Mouse (Mus musculus) midbrain, embryonic 16.5 days (tissue): ENCODE measurements around the gene Prss22. TPM values are rescaled to one million over a fixed set of nuclear protein-coding genes. Genes with fewer than 3 reads are reported as not detected.

Experiments
- ATAC-seq: fragments of 200-750 bp; cut with Nextera tagmentation; 2 replicates; pipeline ENCODE4 v1.8.0; 2017; ENCODE audit warnings: moderate TSS enrichment
- H3K27ac ChIP-seq: fragments of 300-500 bp; sonication (generic); 2 replicates; pipeline ENCODE4 v1.5.1; 2014; ENCODE audit warnings: mild to moderate bottlenecking, low read length, mixed read lengths
- H3K27me3 ChIP-seq: fragments of 300-500 bp; sonication (generic); 2 replicates; pipeline ENCODE4 v1.6.1; 2014; ENCODE audit warnings: low read depth, low read length, mixed read lengths; ENCODE audit not compliant: control insufficient read depth, insufficient read depth
- H3K36me3 ChIP-seq: fragments of 300-500 bp; sonication (generic); 2 replicates; pipeline ENCODE4 v1.6.1; 2014; ENCODE audit warnings: mild to moderate bottlenecking, low read length, moderate library complexity, mixed read lengths; ENCODE audit not compliant: control insufficient read depth, insufficient read depth
- H3K4me1 ChIP-seq: fragments of 300-500 bp; sonication (generic); 2 replicates; pipeline ENCODE4 v1.6.1; 2014; ENCODE audit warnings: mild to moderate bottlenecking, low read length, mixed read lengths; ENCODE audit not compliant: control insufficient read depth, insufficient read depth
- H3K4me2 ChIP-seq: fragments of 300-500 bp; sonication (generic); 2 replicates; pipeline ENCODE4 v1.6.1; 2014; ENCODE audit warnings: mild to moderate bottlenecking, low read length, mixed read lengths
- H3K4me3 ChIP-seq: fragments of 300-500 bp; sonication (generic); 2 replicates; pipeline ENCODE4 v1.5.1; 2014; ENCODE audit warnings: low read depth, mild to moderate bottlenecking, low read length, moderate library complexity, mixed read lengths
- H3K9ac ChIP-seq: fragments of 300-500 bp; sonication (generic); 2 replicates; pipeline ENCODE4 v1.6.1; 2014; ENCODE audit warnings: low read depth, low read length, mixed read lengths
- H3K9me3 ChIP-seq: fragments of 300-500 bp; sonication (generic); replicated peaks from 2 replicates; pipeline ENCODE4 v1.6.1; 2014; ENCODE audit warnings: mild to moderate bottlenecking, low read length, mixed read lengths; ENCODE audit not compliant: control insufficient read depth, poor library complexity, severe bottlenecking
- WGBS: fragments of 180-500 bp; shearing (Covaris S2); extraction: QIAGEN DNeasy Blood & Tissue Kit; methylation state at CpG from one replicate; pipeline ENCODE4 v1.1.7; 2014; 5-methylcytosine and 5-hydroxymethylcytosine counted together
- polyA plus RNA-seq: library from polyadenylated mRNA; unstranded; fragments of >200 nt; fragmentation: Nextera tagmentation; extraction: Ambion mirVana; gene quantifications from 2 replicates; pipeline ENCODE4 v1.2.1, GENCODE M21; 2015

Prss22 gene
- polyA plus RNA-seq, 1 experiment from 2014 or later: not detected

- Histone ChIP-seq H3K4me1 (no peaks in the 10 kb centered on the region), H3K9ac (no peak overlapping the region), H3K4me2 (no peak overlapping the region), H3K9me3 (0 out of 2 replicates have a peak, but pooled peaks cover 3% of the 10 kb centered on the region), H3K27ac (no peak overlapping the region), H3K36me3 (no peaks in the 10 kb centered on the region), H3K4me3 (no peak overlapping the region), H3K27me3 (no peaks in the 10 kb centered on the region)
- 47% methylated on average over 2 of the region's 2 CpGs for WGBS
- ATAC-seq: no peak
These were observed 9.0 kb upstream of the Prss22 start for GRCm38 (mm10) chr17:24006930-24007329.

GRCm38 (mm10) chr17:24005049-24005448, 7.1 kb upstream of the Prss22 start:
- WGBS: 94% methylated on average over 3 of the region's 3 CpGs
- ATAC-seq: no peak
- Histone ChIP-seq H3K9me3 (0 out of 2 replicates have a peak, but pooled peaks cover 3% of the 10 kb centered on the region), H3K27me3 (no peaks in the 10 kb centered on the region), H3K27ac (no peak overlapping the region), H3K4me1 (no peaks in the 10 kb centered on the region), H3K4me3 (no peak overlapping the region), H3K36me3 (no peaks in the 10 kb centered on the region), H3K9ac (no peak overlapping the region), H3K4me2 (no peak overlapping the region)

DNA sequence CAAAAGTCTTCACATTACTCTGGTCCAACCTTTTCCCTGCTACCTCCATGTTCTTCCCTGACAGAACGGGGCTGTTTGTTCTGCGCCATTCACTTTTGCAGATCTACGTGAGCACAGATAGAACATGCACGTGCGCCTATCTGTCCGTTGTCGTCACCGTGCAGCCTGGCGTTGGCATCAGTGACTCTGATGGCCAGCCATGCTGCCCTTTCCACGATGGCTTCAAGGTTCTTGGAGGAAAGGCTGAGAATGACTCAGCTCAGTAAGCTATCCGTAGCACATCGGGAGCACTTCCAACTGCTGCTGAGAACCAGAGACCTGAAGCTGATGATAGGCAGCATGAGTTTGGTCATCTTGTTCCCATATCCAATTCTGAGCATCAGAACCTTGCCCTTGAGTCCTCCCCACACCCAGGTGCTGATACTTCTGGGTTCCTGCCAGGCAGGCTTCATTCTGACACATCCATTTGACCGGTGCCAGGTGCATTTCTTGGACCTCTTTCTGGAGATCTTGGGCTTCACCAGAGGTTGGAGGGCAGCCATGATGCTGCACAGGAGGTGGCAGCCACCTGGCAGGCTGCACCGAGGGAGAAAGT, 6.3 kb upstream of the Prss22 start:
- H3K4me3 ChIP-seq: no peak overlapping the region
- no peaks in the 10 kb centered on the region for H3K4me1 ChIP-seq
- 0 out of 2 replicates have a peak, but pooled peaks cover 3% of the 10 kb centered on the region for H3K9me3 ChIP-seq
- 91% methylated on average over 14 of the region's 14 CpGs for WGBS
- H3K27ac ChIP-seq: no peak overlapping the region
- no peaks in the 10 kb centered on the region for H3K27me3 ChIP-seq
- no peak overlapping the region for H3K4me2 ChIP-seq
- no peaks in the 10 kb centered on the region for H3K36me3 ChIP-seq
- no peak overlapping the region for H3K9ac ChIP-seq
- no peak for ATAC-seq

DNA sequence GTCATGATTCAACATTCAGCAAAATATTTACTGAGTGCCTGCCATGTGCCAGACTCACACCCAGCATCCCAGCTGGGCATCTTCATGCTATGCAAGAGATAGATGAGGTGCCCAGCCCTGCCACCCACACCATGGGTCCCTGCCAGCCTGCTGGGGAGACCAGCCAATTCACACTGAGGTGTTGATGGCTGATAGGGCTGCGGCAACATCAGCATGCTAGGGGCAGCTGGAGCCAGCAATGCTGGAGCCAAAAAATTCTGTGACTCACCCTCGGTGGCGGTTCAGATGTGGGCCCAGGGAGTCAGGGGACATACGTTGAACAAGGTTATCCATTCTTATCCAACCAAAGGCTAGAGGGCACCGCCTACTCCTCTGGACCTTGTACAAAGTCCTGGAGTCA, 2.5 kb upstream of the Prss22 start:
- 70% methylated on average over 5 of the region's 5 CpGs for WGBS
- no peak overlapping the region for H3K9ac ChIP-seq
- H3K4me1 ChIP-seq: no peaks in the 10 kb centered on the region
- no peaks in the 10 kb centered on the region for H3K9me3 ChIP-seq
- H3K27me3 ChIP-seq: no peaks in the 10 kb centered on the region
- no peak for ATAC-seq
- no peak overlapping the region for H3K4me3 ChIP-seq
- H3K36me3 ChIP-seq: no peaks in the 10 kb centered on the region
- H3K4me2 ChIP-seq: no peak overlapping the region
- H3K27ac ChIP-seq: no peak overlapping the region

- Histone ChIP-seq H3K4me3 (no peak overlapping the region), H3K4me2 (no peak overlapping the region), H3K9me3 (no peaks in the 10 kb centered on the region), H3K27ac (no peak overlapping the region), H3K27me3 (no peaks in the 10 kb centered on the region), H3K36me3 (no peaks in the 10 kb centered on the region), H3K4me1 (peaks cover 4% of the 10 kb centered on the region; the same call in 1 of the 2 replicates), H3K9ac (no peak overlapping the region)
- WGBS: 81% methylated on average over 6 of the region's 6 CpGs
- no peak for ATAC-seq
These were observed 483 bp upstream of the Prss22 start for GRCm38 (mm10) chr17:23998383-23998782.

DNA sequence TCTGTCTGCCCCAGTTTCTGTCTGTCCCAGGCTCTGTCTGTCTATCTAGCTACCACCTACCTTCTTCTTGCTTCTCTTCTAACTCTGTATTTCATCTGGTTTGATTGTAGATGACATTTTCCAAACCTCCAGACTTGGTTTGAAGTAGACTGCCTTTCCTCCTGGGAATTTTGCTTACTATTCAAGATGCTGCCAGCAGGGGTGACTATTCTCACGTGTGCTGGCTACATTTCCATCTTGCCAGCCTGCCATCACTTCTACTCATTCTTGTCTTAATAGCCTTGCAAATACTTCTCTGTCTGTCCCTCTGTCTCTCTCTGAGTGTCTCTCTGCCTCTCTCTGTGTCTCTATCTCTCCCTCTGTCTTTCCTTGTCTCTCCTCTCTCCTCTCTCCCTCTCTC, 2.5 kb downstream of the Prss22 start:
- WGBS: 17% methylated on average over 1 of the region's 1 CpGs
- H3K4me1 ChIP-seq: peaks cover 6% of the 10 kb centered on the region; the same call in 1 of the 2 replicates
- H3K27me3 ChIP-seq: no peaks in the 10 kb centered on the region

GRCm38 (mm10) chr17:23994667-23995066, 3.2 kb downstream of the Prss22 start:
- peaks cover 6% of the 10 kb centered on the region; the same call in 1 of the 2 replicates for H3K4me1 ChIP-seq
- no peaks in the 10 kb centered on the region for H3K36me3 ChIP-seq
- H3K9ac ChIP-seq: no peak overlapping the region
- H3K9me3 ChIP-seq: no peaks in the 10 kb centered on the region
- ATAC-seq: 0 out of 2 replicates have a peak, but pooled peaks have one; percentile 12
- no peaks in the 10 kb centered on the region for H3K27me3 ChIP-seq
- no peak overlapping the region for H3K4me2 ChIP-seq
- 76% methylated on average over 7 of the region's 7 CpGs for WGBS
- no peak overlapping the region for H3K4me3 ChIP-seq
- H3K27ac ChIP-seq: no peak overlapping the region

More for the DNA sequence above, 2.5 kb downstream of the Prss22 start:
- Histone ChIP-seq H3K9me3 (no peaks in the 10 kb centered on the region), H3K27ac (no peak overlapping the region), H3K4me2 (no peak overlapping the region), H3K9ac (no peak overlapping the region), H3K4me3 (no peak overlapping the region), H3K36me3 (no peaks in the 10 kb centered on the region)
- no peak for ATAC-seq

DNA sequence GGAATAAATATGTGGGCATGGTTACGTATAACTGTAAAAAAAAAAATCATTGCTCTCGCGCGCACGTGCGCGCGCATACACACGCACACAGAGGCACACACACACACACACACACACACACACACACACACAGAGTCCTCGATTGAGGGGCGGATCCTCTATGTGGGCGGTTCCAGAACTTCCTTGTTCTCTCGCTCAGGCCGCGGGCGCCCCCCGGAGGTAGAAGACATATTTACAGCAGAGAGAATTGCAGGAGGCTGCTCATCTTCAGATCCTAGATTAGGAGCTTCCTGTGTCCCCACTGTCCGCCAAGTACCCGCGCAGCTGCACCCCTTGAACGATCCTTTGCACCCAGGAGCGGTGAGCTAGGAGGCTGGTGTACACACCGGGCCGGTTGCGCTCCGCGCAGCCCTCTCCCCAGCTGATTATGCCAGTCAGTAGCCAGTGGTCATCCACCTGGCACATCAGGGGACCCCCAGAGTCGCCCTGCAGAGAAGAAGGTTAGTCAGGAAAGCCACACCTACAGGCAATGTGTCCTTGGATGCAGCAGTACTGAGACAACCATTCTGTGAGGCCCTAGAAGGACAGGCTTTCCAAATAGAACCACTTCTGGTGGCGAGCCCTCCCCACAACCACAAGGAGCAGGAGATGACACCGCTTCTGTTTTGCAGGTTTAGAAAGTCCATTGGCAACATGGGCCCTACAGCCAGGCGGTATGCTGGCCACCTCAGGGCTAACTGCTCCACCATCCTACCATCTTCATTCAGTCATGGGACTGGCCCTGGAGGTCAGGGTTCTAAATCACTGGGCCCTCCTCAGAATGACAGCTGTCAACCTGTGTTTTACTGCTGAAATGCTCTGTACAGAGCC, 4.1 kb downstream of the Prss22 start:
- no peaks in the 10 kb centered on the region for H3K27me3 ChIP-seq
- H3K4me3 ChIP-seq: peak overlapping the region; percentile 33
- WGBS: 10% methylated on average over 31 of the region's 31 CpGs
- H3K9ac ChIP-seq: peak overlapping the region; percentile 80
- H3K4me2 ChIP-seq: peak overlapping the region; percentile 74
- no peaks in the 10 kb centered on the region for H3K36me3 ChIP-seq
- peak; percentile 86 for ATAC-seq
- H3K27ac ChIP-seq: peak overlapping the region; percentile 59
- H3K9me3 ChIP-seq: no peaks in the 10 kb centered on the region
- H3K4me1 ChIP-seq: peaks cover 6% of the 10 kb centered on the region; the same call in 1 of the 2 replicates
